Mouse (Mus musculus) midbrain, postnatal 0 days (tissue): Measurements from ENCODE around the gene Wdr25. TPM values are rescaled to one million over a fixed set of nuclear protein-coding genes. Genes with fewer than 3 reads are reported as not detected.
"Not testable (repeated sequence)": the region's sequence is repeated elsewhere in the genome, so short reads cannot be mapped to it uniquely, and the experiment has no call there.

Experiments used
- ATAC-seq: fragments of 200-750 bp; cut with Nextera tagmentation; 2 replicates; pipeline ENCODE4 v1.8.0; 2017; ENCODE audit warnings: moderate number of reproducible peaks, mild to moderate bottlenecking, moderate TSS enrichment, moderate library complexity; ENCODE audit not compliant: low FRiP score
- DNase-seq: peaks from one replicate; pipeline ENCODE4 v3.0.0-alpha.2; 2015; ENCODE audit warnings: low spot score
- H3K27ac ChIP-seq: fragments of 300-500 bp; sonication (generic); 2 replicates; pipeline ENCODE4 v1.5.1; 2014; ENCODE audit warnings: low read depth, mild to moderate bottlenecking, low read length, mixed read lengths
- H3K27me3 ChIP-seq: fragments of 300-500 bp; sonication (generic); 2 replicates; pipeline ENCODE4 v1.6.1; 2014; ENCODE audit warnings: low read length, control low read depth, mixed read lengths; ENCODE audit not compliant: insufficient read depth
- H3K36me3 ChIP-seq: fragments of 300-500 bp; sonication (generic); 2 replicates; pipeline ENCODE4 v1.6.1; 2014; ENCODE audit warnings: low read length, control low read depth, mixed read lengths; ENCODE audit not compliant: insufficient read depth
- H3K4me1 ChIP-seq: fragments of 300-500 bp; sonication (generic); 2 replicates; pipeline ENCODE4 v1.6.1; 2014; ENCODE audit warnings: mild to moderate bottlenecking, control low read depth, antibody characterized with exemption, low read length, mixed read lengths; ENCODE audit not compliant: insufficient read depth
- H3K4me2 ChIP-seq: fragments of 300-500 bp; sonication (generic); 2 replicates; pipeline ENCODE4 v1.6.1; 2014; ENCODE audit warnings: low read depth, mild to moderate bottlenecking, low read length, mixed read lengths; ENCODE audit not compliant: poor library complexity, severe bottlenecking
- H3K4me3 ChIP-seq: fragments of 300-500 bp; sonication (generic); 2 replicates; pipeline ENCODE4 v1.5.1; 2014; ENCODE audit warnings: low read depth, mild to moderate bottlenecking, low read length, moderate library complexity
- H3K9ac ChIP-seq: fragments of 300-500 bp; sonication (generic); replicated peaks from 2 replicates; pipeline ENCODE4 v1.6.1; 2014; ENCODE audit warnings: mild to moderate bottlenecking, low read length, moderate library complexity, mixed read lengths; ENCODE audit not compliant: poor library complexity, severe bottlenecking
- H3K9me3 ChIP-seq: fragments of 300-500 bp; sonication (generic); 2 replicates; pipeline ENCODE4 v1.6.1; 2016; ENCODE audit warnings: low read length, control low read depth
- CTCF ChIP-seq: IDR thresholded peaks from 2 replicates; pipeline ENCODE4 v1.5.1; 2016; ENCODE audit warnings: antibody characterized with exemption, mild to moderate bottlenecking
- WGBS: fragments of 180-500 bp; shearing (Covaris S2); extraction: QIAGEN DNeasy Blood & Tissue Kit; methylation state at CpG from one replicate; pipeline ENCODE4 v1.1.7; 2014; 5-methylcytosine and 5-hydroxymethylcytosine counted together
- polyA plus RNA-seq: library from polyadenylated mRNA; unstranded; fragments of >200 nt; fragmentation: Nextera tagmentation; extraction: Ambion mirVana; gene quantifications from 2 replicates; pipeline ENCODE4 v1.2.1, GENCODE M21; 2015
- total RNA-seq: library from RNA; depleted of rRNA; stranded (reverse); fragments of >200 nt; gene quantifications from 2 replicates; pipeline ENCODE4 v1.2.3, GENCODE M21; 2014; rRNA removed

Wdr25 gene
- total RNA-seq (5.2 and 6.5 TPM in 2 replicates), polyA plus RNA-seq (5.1 and 6.1 TPM in 2 replicates)

DNA sequence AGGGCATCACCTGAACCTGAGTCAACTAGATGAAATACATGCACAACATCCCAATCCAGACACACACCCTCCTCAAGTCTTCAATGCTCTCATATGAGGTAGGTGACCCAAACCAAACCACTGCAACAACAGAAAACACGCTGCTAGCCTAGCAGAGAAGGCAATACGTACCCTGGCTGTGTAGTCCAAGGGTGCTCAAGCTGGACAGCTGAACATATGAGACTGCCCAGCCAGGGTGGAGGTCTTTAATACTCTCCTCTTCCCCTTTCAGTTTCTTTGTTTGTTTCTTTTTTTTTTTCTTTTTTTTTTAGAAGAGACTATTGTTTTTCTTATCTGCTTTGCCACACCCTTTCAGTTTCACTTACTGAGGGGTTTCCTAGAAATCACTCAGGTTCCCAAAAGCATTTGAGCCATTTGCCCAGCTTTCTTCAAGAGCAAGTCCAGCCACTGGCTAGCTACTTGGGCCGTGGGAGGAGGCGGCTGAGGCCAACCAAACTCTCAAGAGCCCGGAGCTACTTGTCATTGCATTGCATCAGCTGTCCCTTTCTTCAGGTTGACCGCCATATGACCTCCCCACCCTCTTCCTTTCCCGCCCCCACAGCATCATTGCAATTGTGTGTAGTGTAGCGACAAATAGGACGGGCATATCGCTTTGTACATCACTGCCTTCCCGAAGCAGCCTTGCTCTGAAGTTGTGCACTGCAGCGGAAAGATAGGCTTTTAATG lies at the start of gene Wdr25:
Wdr25 (plus strand) TSS at position 643 of the 726 bp plus-strand sequence.
- H3K9ac ChIP-seq: peak within 1 kb of the TSS; percentile 70
- H3K36me3 ChIP-seq: peaks cover 9% of the 10 kb centered on the region
- ATAC-seq: no peak
- DNase-seq: no peak
- peaks cover 8% of the 10 kb centered on the region for H3K4me1 ChIP-seq
- H3K4me2 ChIP-seq: peak within 1 kb of the TSS; percentile 89
- no peak for TF ChIP-seq CTCF
- H3K27me3 ChIP-seq: no peaks in the 10 kb centered on the region
- H3K9me3 ChIP-seq: no peaks in the 10 kb centered on the region
- 27% methylated on average over 12 of the region's 12 CpGs for WGBS
- H3K27ac ChIP-seq: peak within 1 kb of the TSS; percentile 38; the same call in 1 of the 2 replicates
- H3K4me3 ChIP-seq: peak within 1 kb of the TSS; percentile 91

DNA sequence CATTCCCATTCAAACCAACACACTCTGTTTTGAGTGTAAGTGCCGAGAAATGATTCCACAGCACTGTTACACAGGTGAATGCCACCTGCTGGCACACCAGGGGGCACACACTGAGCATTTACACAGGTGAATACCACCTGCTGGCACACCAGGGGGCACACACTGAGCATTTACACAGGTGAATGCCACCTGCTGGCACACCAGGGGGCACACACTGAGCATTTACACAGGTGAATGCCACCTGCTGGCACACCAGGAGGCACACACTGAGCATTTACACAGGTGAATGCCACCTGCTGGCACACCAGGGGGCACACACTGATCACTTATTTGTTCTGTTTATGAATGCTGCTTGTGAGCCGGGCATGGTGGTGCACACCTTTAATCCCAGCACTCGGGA lies 45.4 kb upstream of the Wdr25 start:
- not testable (repeated sequence) for H3K9ac ChIP-seq, H3K4me3 ChIP-seq, H3K4me2 ChIP-seq, ATAC-seq, H3K4me1 ChIP-seq, H3K27me3 ChIP-seq, H3K36me3 ChIP-seq, H3K9me3 ChIP-seq, H3K27ac ChIP-seq, DNase-seq
- TF ChIP-seq CTCF: peak; percentile 49
- 93% methylated on average over 3 of the region's 3 CpGs for WGBS

DNA sequence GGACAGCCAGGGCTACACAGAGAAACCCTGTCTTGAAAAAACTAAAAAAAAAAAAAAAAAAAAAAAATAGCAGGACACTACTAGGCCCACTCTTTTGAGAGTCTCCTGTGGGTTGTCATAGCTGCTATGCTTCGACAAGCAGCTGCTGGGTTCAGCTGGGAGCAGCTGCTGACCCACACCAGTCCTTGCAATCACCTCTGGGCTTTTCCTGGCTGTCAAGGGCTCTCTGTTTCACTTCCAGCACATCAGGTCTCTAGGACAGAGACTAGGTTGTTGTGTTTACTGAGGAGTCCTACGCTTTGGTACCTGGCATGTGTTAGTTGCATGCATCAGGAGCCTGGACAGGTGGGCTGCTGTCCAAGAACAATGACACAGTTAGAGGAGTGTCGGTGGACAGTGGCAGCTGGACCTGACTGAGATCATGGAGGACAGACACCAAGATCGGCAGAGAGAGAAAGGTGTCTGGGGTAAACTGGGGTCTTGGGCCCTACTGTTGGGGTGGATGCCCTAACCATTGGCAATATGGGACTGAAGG lies 43.9 kb upstream of the Wdr25 start:
- WGBS: 85% methylated on average over 4 of the region's 4 CpGs
- Histone ChIP-seq H3K9ac (no peak overlapping the region), H3K27ac (no peak overlapping the region), H3K4me3 (no peak overlapping the region), H3K36me3 (peaks cover 5% of the 10 kb centered on the region; the same call in 1 of the 2 replicates), H3K4me2 (no peak overlapping the region), H3K27me3 (no peaks in the 10 kb centered on the region), H3K4me1 (0 out of 2 replicates have a peak, but pooled peaks cover 3% of the 10 kb centered on the region), H3K9me3 (no peaks in the 10 kb centered on the region)
- ATAC-seq (no peak), DNase-seq (no peak)
- no peak for TF ChIP-seq CTCF

DNA sequence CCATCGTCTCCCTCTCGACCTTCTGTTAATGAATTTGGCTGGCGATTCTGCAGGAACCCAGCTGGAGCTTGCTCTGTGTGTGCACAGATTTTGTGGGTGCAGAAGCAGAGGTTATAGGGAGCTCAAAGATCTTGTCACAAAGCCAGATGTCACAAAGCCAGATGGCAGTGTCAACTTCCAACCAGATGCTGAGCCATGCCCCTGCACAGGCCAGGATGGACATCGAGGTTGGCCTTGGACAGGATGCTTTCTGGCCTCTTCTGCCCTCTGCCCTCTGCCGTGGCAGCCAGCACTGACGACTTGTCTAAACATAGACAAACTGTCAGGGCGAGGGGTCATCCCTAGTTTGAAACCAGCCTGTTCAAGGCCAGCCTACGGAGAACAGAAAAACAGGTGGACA lies 43.3 kb upstream of the Wdr25 start:
- ATAC-seq (no peak), DNase-seq (no peak)
- H3K4me1 ChIP-seq: 0 out of 2 replicates have a peak, but pooled peaks cover 3% of the 10 kb centered on the region
- H3K9ac ChIP-seq: no peak overlapping the region
- H3K36me3 ChIP-seq: peaks cover 2% of the 10 kb centered on the region; the same call in 1 of the 2 replicates
- no peak overlapping the region for H3K4me3 ChIP-seq
- H3K9me3 ChIP-seq: no peaks in the 10 kb centered on the region
- no peak overlapping the region for H3K4me2 ChIP-seq
- H3K27ac ChIP-seq: no peak overlapping the region
- no peak for TF ChIP-seq CTCF
- no peaks in the 10 kb centered on the region for H3K27me3 ChIP-seq
- 68% methylated on average over 8 of the region's 8 CpGs for whole genome bisulfite sequencing

DNA sequence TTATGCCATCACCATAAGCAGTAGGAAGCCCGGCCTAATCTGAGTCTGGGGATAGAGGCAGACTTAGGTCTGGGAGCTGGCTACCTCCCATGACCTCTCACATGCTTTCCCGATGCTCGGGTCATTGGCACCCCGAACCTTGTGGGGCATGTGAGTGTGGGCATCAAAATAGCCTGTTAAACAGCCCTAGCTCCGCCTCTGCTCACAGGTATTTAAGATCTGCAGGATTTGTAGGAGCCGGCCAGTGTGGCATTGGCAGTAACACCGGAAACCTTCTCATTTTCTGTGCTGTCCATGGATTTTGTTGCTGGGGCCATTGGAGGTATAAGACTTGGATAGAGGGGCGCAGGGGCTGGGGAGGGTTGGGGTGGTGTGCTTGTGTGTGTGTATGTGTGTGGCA lies 42.5 kb upstream of the Wdr25 start:
- H3K4me2 ChIP-seq: no peak overlapping the region
- TF ChIP-seq CTCF: no peak
- no peak overlapping the region for H3K4me3 ChIP-seq
- H3K9ac ChIP-seq: 0 out of 2 replicates have a peak overlapping the region, but pooled peaks have one; percentile 5
- no peaks in the 10 kb centered on the region for H3K9me3 ChIP-seq
- 89% methylated on average over 8 of the region's 8 CpGs for WGBS
- no peak overlapping the region for H3K27ac ChIP-seq
- ATAC-seq (no peak), DNase-seq (no peak)
- no peaks in the 10 kb centered on the region for H3K36me3 ChIP-seq
- 0 out of 2 replicates have a peak, but pooled peaks cover 3% of the 10 kb centered on the region for H3K4me1 ChIP-seq
- no peaks in the 10 kb centered on the region for H3K27me3 ChIP-seq

DNA sequence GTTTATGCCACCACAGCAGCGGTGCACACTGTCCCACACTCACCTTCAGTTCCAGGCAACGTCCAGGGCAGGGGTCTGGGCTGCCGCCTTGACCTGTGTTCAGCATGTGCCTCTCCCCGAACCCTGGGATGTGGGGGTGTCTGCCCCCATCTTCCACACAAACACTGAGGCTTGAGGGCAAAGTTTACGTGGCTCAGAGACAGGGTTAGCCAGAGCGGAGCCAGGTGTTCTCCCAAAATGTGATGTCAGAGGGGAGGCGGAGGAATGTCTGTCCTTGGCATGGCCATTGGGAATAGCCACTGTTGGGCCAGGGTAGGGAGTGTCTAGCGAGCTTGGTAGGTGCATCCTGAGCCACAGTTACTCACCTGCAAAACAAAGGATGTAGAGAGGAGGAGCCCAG lies 40.6 kb upstream of the Wdr25 start:
- ATAC-seq (no peak), DNase-seq (no peak)
- 0 out of 2 replicates have a peak, but pooled peaks cover 3% of the 10 kb centered on the region for H3K4me1 ChIP-seq
- H3K4me2 ChIP-seq: no peak overlapping the region
- no peaks in the 10 kb centered on the region for H3K36me3 ChIP-seq
- no peak for TF ChIP-seq CTCF
- H3K27me3 ChIP-seq: no peaks in the 10 kb centered on the region
- no peak overlapping the region for H3K4me3 ChIP-seq
- no peak overlapping the region for H3K9ac ChIP-seq
- H3K27ac ChIP-seq: no peak overlapping the region
- WGBS: 90% methylated on average over 8 of the region's 8 CpGs
- H3K9me3 ChIP-seq: no peaks in the 10 kb centered on the region
